Mouse (Mus musculus): ENCODE data around the gene Ralbp1. TPM values are rescaled to one million over a fixed set of nuclear protein-coding genes. Genes with fewer than 3 reads are reported as not detected.

The Ralbp1 gene
- total and polyA plus RNA-seq, 3 experiments: 53.2 to 69.6 TPM; not detected in 1

DNA sequence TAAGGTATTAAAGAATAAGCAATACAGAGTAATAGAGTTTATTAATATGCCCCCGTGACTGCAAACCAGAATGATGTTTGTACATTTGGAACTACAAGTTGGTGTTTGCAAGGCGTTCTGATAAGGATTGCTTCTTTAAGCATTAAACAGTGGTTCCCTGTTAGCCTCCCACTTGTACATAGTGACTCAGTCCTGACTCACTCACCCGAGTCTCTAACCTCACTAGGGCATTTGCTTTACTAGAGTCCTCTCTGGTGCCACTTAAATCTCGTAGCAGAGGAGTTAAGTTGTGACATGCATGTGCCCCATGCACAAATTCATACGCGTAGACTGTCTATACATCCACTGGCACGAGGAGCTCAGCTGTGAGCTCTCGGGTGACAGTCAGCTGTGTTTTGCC is 71.8 kb downstream of the Ralbp1 start:
- no peak for DNase-seq (ENCODE audit: low read depth, low spot score)
- Histone ChIP-seq H3K27me3 (ENCODE audit: control insufficient read depth in 1 of 2, insufficient read depth in 2 of 2, low read length in 2 of 2) (no peaks in the 10 kb centered on the region), H3K36me3 (ENCODE audit: control insufficient read depth in 1 of 2, insufficient read depth in 2 of 2, low read length in 2 of 2) (peaks cover 0 to 22% of the 10 kb centered on the region in 2 experiments; a peak in 2 of 4 replicates), H3K4me1 (ENCODE audit: control insufficient read depth in 1 of 2, insufficient read depth in 2 of 2, low read length in 2 of 2) (no peaks in the 10 kb centered on the region), H3K4me3 (ENCODE audit: control insufficient read depth in 1 of 2, insufficient read depth in 1 of 2, low read depth in 2 of 2, low read length in 2 of 2) (no peak overlapping the region), H3K9me3 (replicated peaks; ENCODE audit: insufficient read depth, low read length) (no peaks in the 10 kb centered on the region), H3K9ac (ENCODE audit: control insufficient read depth, low read depth, low read length, poor library complexity, severe bottlenecking) (no peak overlapping the region), H3K27ac (ENCODE audit: control insufficient read depth, low read depth, low read length) (no peak overlapping the region), H3K79me2 (ENCODE audit: control insufficient read depth, insufficient read depth, low read length, poor library complexity) (0 out of 2 replicates have a peak, but pooled peaks cover 2% of the 10 kb centered on the region)
- TF ChIP-seq USF1 (IDR thresholded peaks at IDR 0.05; ENCODE audit: low read depth, low read length): no peak
- no peak for TF ChIP-seq MAZ (IDR thresholded peaks at IDR 0.05; ENCODE audit: low read depth, low read length)
- no peak for TF ChIP-seq HCFC1 (IDR thresholded peaks at IDR 0.05; ENCODE audit: low read depth, low read length)
- no peak for TF ChIP-seq TCF12 (IDR thresholded peaks at IDR 0.05; ENCODE audit: low read depth, low read length)
- no peak for TF ChIP-seq TAL1 (IDR thresholded peaks at IDR 0.05; ENCODE audit: low read length)
- TF ChIP-seq E2F4 (IDR thresholded peaks at IDR 0.05; ENCODE audit: borderline replicate concordance, low read depth, low read length): no peak
- TF ChIP-seq RAD21 (IDR thresholded peaks at IDR 0.05; ENCODE audit: low read depth, low read length): no peak
- TF ChIP-seq MEF2A (IDR thresholded peaks at IDR 0.05; ENCODE audit: extremely low read depth, insufficient replicate concordance, low read depth, low read length, poor library complexity, severe bottlenecking): no peak
- TF ChIP-seq UBTF (IDR thresholded peaks at IDR 0.05; ENCODE audit: borderline replicate concordance, insufficient read depth, low read depth, low read length): no peak
- no peak for TF ChIP-seq ZNF384 (IDR thresholded peaks at IDR 0.05; ENCODE audit: low read depth, low read length)
- TF ChIP-seq POLR2AphosphoS5 (IDR thresholded peaks at IDR 0.05; ENCODE audit: borderline replicate concordance, low read depth, low read length): no peak
- TF ChIP-seq POLR2AphosphoS2 (IDR thresholded peaks at IDR 0.05; ENCODE audit: low read length): no peak
- no peak for TF ChIP-seq MXI1 (IDR thresholded peaks at IDR 0.05; ENCODE audit: low read depth, low read length)
- no peak for TF ChIP-seq CTCF (IDR thresholded peaks at IDR 0.05 in 2 of 3, conservative IDR thresholded peaks at IDR 0.05 in 1 of 3; ENCODE audit: control insufficient read depth in 1 of 3, insufficient read depth in 1 of 3, low read depth in 2 of 3, low read length in 3 of 3, poor library complexity in 1 of 3, severe bottlenecking in 1 of 3)
- no peak for TF ChIP-seq ZC3H11A (IDR thresholded peaks at IDR 0.05; ENCODE audit: low read depth, low read length)
- no peak for TF ChIP-seq GABPA (IDR thresholded peaks at IDR 0.05; ENCODE audit: low read depth, low read length)
- TF ChIP-seq CHD2 (IDR thresholded peaks at IDR 0.05; ENCODE audit: low read length): no peak
- no peak for TF ChIP-seq ZKSCAN1 (IDR thresholded peaks at IDR 0.05; ENCODE audit: low read depth, low read length)
- no peak for TF ChIP-seq BHLHE40 (IDR thresholded peaks at IDR 0.05; ENCODE audit: borderline replicate concordance, low read depth, low read length)

DNA sequence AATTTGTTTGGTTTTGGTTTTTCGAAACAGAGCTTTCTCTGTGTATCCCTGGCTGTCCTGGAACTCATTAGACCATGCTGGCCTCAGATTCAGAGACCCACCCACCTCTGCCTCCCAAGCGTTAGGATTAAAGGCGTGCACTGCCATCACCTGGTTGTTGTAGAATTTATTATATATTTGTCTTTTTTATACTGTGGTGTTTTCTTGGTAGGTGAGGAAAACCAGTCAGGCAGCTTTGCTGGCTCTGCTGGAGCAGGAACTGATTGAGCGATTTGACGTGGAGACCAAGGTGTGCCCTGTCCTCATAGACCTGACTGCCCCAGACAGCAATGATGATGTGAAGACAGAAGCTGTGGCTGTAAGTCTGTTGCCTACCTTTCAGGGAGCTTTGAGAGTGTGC is 74.6 kb downstream of the Ralbp1 start:
- no peak for DNase-seq (ENCODE audit: low read depth, low spot score)
- TF ChIP-seq POLR2AphosphoS2 (IDR thresholded peaks at IDR 0.05; ENCODE audit: low read length): no peak
- TF ChIP-seq MAZ (IDR thresholded peaks at IDR 0.05; ENCODE audit: low read depth, low read length): no peak
- TF ChIP-seq MXI1 (IDR thresholded peaks at IDR 0.05; ENCODE audit: low read depth, low read length): no peak
- no peak for TF ChIP-seq ZNF384 (IDR thresholded peaks at IDR 0.05; ENCODE audit: low read depth, low read length)
- TF ChIP-seq SIN3A (IDR thresholded peaks at IDR 0.05; ENCODE audit: low read length): no peak
- TF ChIP-seq POLR2A (IDR thresholded peaks at IDR 0.05; ENCODE audit: control insufficient read depth in 1 of 2, insufficient read depth in 1 of 2, low read depth in 1 of 2, low read length in 2 of 2, poor library complexity in 1 of 2): no peak
- TF ChIP-seq HCFC1 (IDR thresholded peaks at IDR 0.05; ENCODE audit: low read depth, low read length): no peak
- TF ChIP-seq ELF1 (IDR thresholded peaks at IDR 0.05; ENCODE audit: low read depth, low read length): no peak
- TF ChIP-seq TBP (IDR thresholded peaks at IDR 0.05; ENCODE audit: low read depth, low read length): no peak
- TF ChIP-seq MYC (IDR thresholded peaks at IDR 0.05; ENCODE audit: low read depth, low read length): no peak
- no peak for TF ChIP-seq CTCF (IDR thresholded peaks at IDR 0.05 in 2 of 3, conservative IDR thresholded peaks at IDR 0.05 in 1 of 3; ENCODE audit: control insufficient read depth in 1 of 3, insufficient read depth in 1 of 3, low read depth in 2 of 3, low read length in 3 of 3, poor library complexity in 1 of 3, severe bottlenecking in 1 of 3)
- TF ChIP-seq GABPA (IDR thresholded peaks at IDR 0.05; ENCODE audit: low read depth, low read length): no peak
- no peak for TF ChIP-seq TAL1 (IDR thresholded peaks at IDR 0.05; ENCODE audit: low read length)
- peaks cover 1% of the 10 kb centered on the region; the same call in 1 of the 2 replicates for H3K79me2 ChIP-seq (ENCODE audit: control insufficient read depth, insufficient read depth, low read length, poor library complexity)
- H3K4me1 ChIP-seq (ENCODE audit: control insufficient read depth in 1 of 2, insufficient read depth in 2 of 2, low read length in 2 of 2): no peaks in the 10 kb centered on the region
- H3K36me3 ChIP-seq (ENCODE audit: control insufficient read depth in 1 of 2, insufficient read depth in 2 of 2, low read length in 2 of 2): peaks cover 0 to 15% of the 10 kb centered on the region in 2 experiments; a peak in 2 of 4 replicates
- H3K27ac ChIP-seq (ENCODE audit: control insufficient read depth, low read depth, low read length): no peak overlapping the region
- H3K9me3 ChIP-seq (replicated peaks; ENCODE audit: insufficient read depth, low read length): no peaks in the 10 kb centered on the region
- H3K9ac ChIP-seq (ENCODE audit: control insufficient read depth, low read depth, low read length, poor library complexity, severe bottlenecking): no peak overlapping the region
- no peaks in the 10 kb centered on the region for H3K27me3 ChIP-seq (ENCODE audit: control insufficient read depth in 1 of 2, insufficient read depth in 2 of 2, low read length in 2 of 2)
- no peak overlapping the region for H3K4me3 ChIP-seq (ENCODE audit: control insufficient read depth in 1 of 2, insufficient read depth in 1 of 2, low read depth in 2 of 2, low read length in 2 of 2)
